Mouse (Mus musculus) ovary, adult 18-20 months (tissue): ENCODE measurements around the gene Tmem86a.

Experiments
- DNase-seq: peaks from one replicate; pipeline ENCODE4 v3.0.0; 2022; ENCODE audit warnings: low spot score, mixed read lengths

Tmem86a gene

GRCm38 (mm10) chr7:47076729-47077128 lies 26.3 kb downstream of the Tmem86a start:
- DNase-seq: no peak

GRCm38 (mm10) chr7:47077451-47077850 lies 27.1 kb downstream of the Tmem86a start:
- no peak for DNase-seq

- DNase-seq: no peak
These were observed 30.5 kb downstream of the Tmem86a start for GRCm38 (mm10) chr7:47080868-47081267.

- DNase-seq: peak; percentile 49
These were observed 30.9 kb downstream of the Tmem86a start for GRCm38 (mm10) chr7:47081277-47081676.

GRCm38 (mm10) chr7:47085075-47085474 lies 34.7 kb downstream of the Tmem86a start:
- DNase-seq: no peak

- no peak for DNase-seq
These were observed 43.5 kb downstream of the Tmem86a start for GRCm38 (mm10) chr7:47093935-47094334.

- no peak for DNase-seq
These were observed 44.6 kb downstream of the Tmem86a start for GRCm38 (mm10) chr7:47094969-47095368.

- no peak for DNase-seq
These were observed 47.6 kb downstream of the Tmem86a start for GRCm38 (mm10) chr7:47098044-47098443.

GRCm38 (mm10) chr7:47099306-47099705 lies 48.9 kb downstream of the Tmem86a start:
- DNase-seq: no peak

- DNase-seq: no peak
These were observed 50.2 kb downstream of the Tmem86a start for GRCm38 (mm10) chr7:47100615-47101014.

GRCm38 (mm10) chr7:47102970-47103369 lies 52.6 kb downstream of the Tmem86a start:
- no peak for DNase-seq

GRCm38 (mm10) chr7:47103671-47104414 lies 53.4 kb downstream of the Tmem86a start:
- DNase-seq: no peak
